Mouse (Mus musculus) monocyte, adult 5-6 weeks (primary cell): ENCODE data around the gene Tsc22d1. TPM values are rescaled to one million over a fixed set of nuclear protein-coding genes. Genes with fewer than 3 reads are reported as not detected.

ENCODE experiments used
- ATAC-seq: fragments of 153-309, 156-312 bp; replicated peaks from 2 replicates; pipeline ENCODE4 v1.8.0; 2017; ENCODE audit warnings: mild to moderate bottlenecking; ENCODE audit not compliant: low TSS enrichment, insufficient number of reproducible peaks, severe bottlenecking, poor library complexity, low FRiP score
- total RNA-seq: library from RNA; stranded (forward); fragments of 200-1000, 200-491, 200-594 nt; gene quantifications from 3 replicates; pipeline ENCODE4 v1.2.3, GENCODE M21; 2017

Gene Tsc22d1
- total RNA-seq, 1 experiment from 2014 or later = 42.7 TPM

- ATAC-seq = no peak
Observed at GRCm38 (mm10) chr14:76506425-76507205, 91.9 kb downstream of the Tsc22d1 start.

- no peak for ATAC-seq
Observed at GRCm38 (mm10) chr14:76507357-76507756, 92.6 kb downstream of the Tsc22d1 start.

GRCm38 (mm10) chr14:76507804-76508500 is 93.2 kb downstream of the Tsc22d1 start:
- ATAC-seq = no peak

GRCm38 (mm10) chr14:76508701-76509100 is 93.9 kb downstream of the Tsc22d1 start:
- no peak for ATAC-seq

- no peak for ATAC-seq
Observed at GRCm38 (mm10) chr14:76511971-76512370, 97.2 kb downstream of the Tsc22d1 start.

- ATAC-seq = no peak
Observed at GRCm38 (mm10) chr14:76513395-76514049, 98.8 kb downstream of the Tsc22d1 start.

- no peak for ATAC-seq
Observed at GRCm38 (mm10) chr14:76514050-76514585, 99.4 kb downstream of the Tsc22d1 start.

- no peak for ATAC-seq
Observed at GRCm38 (mm10) chr14:76515620-76516019, 100.9 kb downstream of the Tsc22d1 start.

- ATAC-seq = no peak
Observed at GRCm38 (mm10) chr14:76518217-76518616, 103.5 kb downstream of the Tsc22d1 start.

- no peak for ATAC-seq
Observed at GRCm38 (mm10) chr14:76520606-76521005, 105.8 kb downstream of the Tsc22d1 start.

- no peak for ATAC-seq
Observed at GRCm38 (mm10) chr14:76521308-76521707, 106.5 kb downstream of the Tsc22d1 start.

GRCm38 (mm10) chr14:76523344-76523743 is 108.6 kb downstream of the Tsc22d1 start:
- no peak for ATAC-seq

- ATAC-seq = no peak
Observed at GRCm38 (mm10) chr14:76526467-76526866, 111.7 kb downstream of the Tsc22d1 start.

- no peak for ATAC-seq
Observed at GRCm38 (mm10) chr14:76527030-76527719, 112.4 kb downstream of the Tsc22d1 start.

GRCm38 (mm10) chr14:76527758-76528313 is 113.1 kb downstream of the Tsc22d1 start:
- no peak for ATAC-seq

- ATAC-seq = no peak
Observed at GRCm38 (mm10) chr14:76528641-76529040, 113.9 kb downstream of the Tsc22d1 start.

GRCm38 (mm10) chr14:76531027-76531660 is 116.4 kb downstream of the Tsc22d1 start:
- no peak for ATAC-seq
